Mouse (Mus musculus) splenic B cell, adult 2 months (primary cell): ENCODE data around the gene Gm48551.
A peak's percentile ranks its signal among the peaks of the same experiment; 100 is the strongest.

Experiments
- DNase-seq: peaks from one replicate; pipeline ENCODE4 v3.0.0-alpha.2; 2011; ENCODE audit warnings: low read depth, low spot score
- H3K27me3 ChIP-seq: 2 replicates; pipeline ENCODE4 v1.6.1; 2012; ENCODE audit warnings: mild to moderate bottlenecking, low read length, moderate library complexity, mixed read lengths; ENCODE audit not compliant: control insufficient read depth, poor library complexity, insufficient read depth, severe bottlenecking
- H3K36me3 ChIP-seq: 2 replicates; pipeline ENCODE4 v1.6.1; 2012; ENCODE audit warnings: mild to moderate bottlenecking, low read length, moderate library complexity, mixed read lengths; ENCODE audit not compliant: control insufficient read depth, poor library complexity, insufficient read depth, severe bottlenecking

The Gm48551 gene

GRCm38 (mm10) chr10:81383802-81384604, at the start of gene Gm48551, which contains the start of gene Dohh:
Gm48551 (plus strand) TSS chr10:81384466.
Dohh (plus strand) TSS chr10:81384428.
- no peaks in the 10 kb centered on the region for H3K27me3 ChIP-seq
- peaks cover 3% of the 10 kb centered on the region; the same call in 1 of the 2 replicates for H3K36me3 ChIP-seq
- DNase-seq: peak; percentile 99

GRCm38 (mm10) chr10:81335393-81336340, 48.6 kb upstream of the Gm48551 start:
- DNase-seq: no peak
- H3K36me3 ChIP-seq: no peaks in the 10 kb centered on the region

DNA sequence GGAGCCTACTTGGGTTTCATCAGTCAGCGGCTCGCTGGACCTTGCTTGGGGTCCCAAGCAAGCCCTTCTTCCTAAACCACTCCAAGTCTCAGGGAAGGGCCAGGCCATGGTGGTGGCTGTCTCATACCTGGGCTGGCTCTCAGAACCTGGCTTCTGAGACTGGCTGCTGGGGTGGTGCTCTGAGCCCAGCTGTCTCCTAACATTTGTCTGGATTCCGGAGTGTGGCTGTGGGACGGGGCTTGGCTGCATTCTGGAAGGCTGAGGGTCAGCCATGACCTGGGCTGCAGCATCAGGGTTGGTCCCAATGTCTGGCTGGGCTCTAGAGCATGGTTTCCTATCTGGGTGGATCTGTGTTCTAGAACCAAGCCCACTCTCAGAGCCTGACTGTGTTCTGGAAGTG, 47.7 kb upstream of the Gm48551 start:
- no peak for DNase-seq
- Histone ChIP-seq H3K36me3 (no peaks in the 10 kb centered on the region), H3K27me3 (no peaks in the 10 kb centered on the region)

More at GRCm38 (mm10) chr10:81335393-81336340, 48.6 kb upstream of the Gm48551 start:
- H3K27me3 ChIP-seq: no peaks in the 10 kb centered on the region

GRCm38 (mm10) chr10:81340551-81341332, 43.5 kb upstream of the Gm48551 start:
- H3K27me3 ChIP-seq: no peaks in the 10 kb centered on the region
- H3K36me3 ChIP-seq: no peaks in the 10 kb centered on the region
- no peak for DNase-seq

- DNase-seq: peak; percentile 78
- H3K27me3 ChIP-seq: no peaks in the 10 kb centered on the region
- no peaks in the 10 kb centered on the region for H3K36me3 ChIP-seq
Observed at GRCm38 (mm10) chr10:81341333-81341949, 42.8 kb upstream of the Gm48551 start.

GRCm38 (mm10) chr10:81342686-81343505, 41.4 kb upstream of the Gm48551 start, which contains the start of gene Gipc3:
Gipc3 (minus strand) TSS chr10:81343266.
- DNase-seq: peak; percentile 50
- Histone ChIP-seq H3K36me3 (no peaks in the 10 kb centered on the region; the same call in 1 of the 2 replicates), H3K27me3 (no peaks in the 10 kb centered on the region)

DNA sequence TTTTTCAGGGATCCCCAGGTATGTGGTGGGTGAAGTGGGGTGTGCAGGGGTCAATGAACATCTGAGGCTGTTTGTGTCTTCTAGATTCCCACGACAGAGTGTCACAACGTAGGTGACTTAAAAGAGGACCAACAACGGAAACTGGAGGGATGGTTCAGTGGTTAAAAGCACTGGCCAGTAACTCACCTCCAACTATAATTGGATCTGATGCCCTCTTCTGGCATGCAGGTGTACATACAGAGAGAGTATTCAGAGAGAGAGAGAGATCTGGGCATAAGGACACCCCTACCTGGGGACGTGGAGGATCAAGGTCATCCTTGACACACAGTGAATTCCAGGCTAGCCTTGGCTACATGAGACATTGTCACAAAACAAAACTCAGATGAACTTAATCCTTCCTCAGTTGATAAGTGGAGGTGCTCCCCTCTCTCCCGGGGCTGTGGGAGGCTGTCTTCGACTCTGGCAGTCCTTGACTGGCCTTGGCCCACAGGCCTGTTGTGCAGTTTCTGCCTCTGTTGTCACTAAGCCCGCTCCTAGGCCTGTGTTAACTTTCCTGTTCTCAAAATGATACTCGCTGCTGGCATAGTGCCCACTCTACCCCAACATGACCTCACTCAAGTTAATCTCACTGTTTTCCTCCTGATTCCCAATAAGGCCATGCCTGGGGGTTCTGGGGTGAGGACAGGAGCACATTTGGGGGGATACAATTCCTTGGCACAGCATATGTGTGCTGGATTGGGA, 39.7 kb upstream of the Gm48551 start:
- peak; percentile 79 for DNase-seq
- H3K36me3 ChIP-seq: no peaks in the 10 kb centered on the region; the same call in 1 of the 2 replicates
- no peaks in the 10 kb centered on the region for H3K27me3 ChIP-seq

DNA sequence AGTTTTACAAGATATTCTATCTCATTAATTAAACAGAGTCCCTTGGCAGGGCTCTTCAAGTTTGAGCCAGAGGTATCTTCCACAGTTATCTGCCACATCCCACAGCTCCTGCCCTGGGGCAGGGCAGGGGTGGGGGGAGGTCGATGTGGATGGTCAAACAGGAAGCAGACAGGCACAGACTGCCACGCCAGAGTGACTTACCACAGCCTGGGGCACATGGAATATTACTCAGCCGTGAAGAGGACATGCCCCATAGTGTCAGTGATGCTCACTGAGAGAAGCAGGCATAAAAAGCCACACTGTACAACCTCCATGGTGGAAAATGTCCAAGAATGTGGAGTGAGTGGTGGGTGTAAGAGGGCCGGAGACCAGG, 39.1 kb upstream of the Gm48551 start:
- DNase-seq: peak; percentile 54
- no peaks in the 10 kb centered on the region for H3K27me3 ChIP-seq

DNA sequence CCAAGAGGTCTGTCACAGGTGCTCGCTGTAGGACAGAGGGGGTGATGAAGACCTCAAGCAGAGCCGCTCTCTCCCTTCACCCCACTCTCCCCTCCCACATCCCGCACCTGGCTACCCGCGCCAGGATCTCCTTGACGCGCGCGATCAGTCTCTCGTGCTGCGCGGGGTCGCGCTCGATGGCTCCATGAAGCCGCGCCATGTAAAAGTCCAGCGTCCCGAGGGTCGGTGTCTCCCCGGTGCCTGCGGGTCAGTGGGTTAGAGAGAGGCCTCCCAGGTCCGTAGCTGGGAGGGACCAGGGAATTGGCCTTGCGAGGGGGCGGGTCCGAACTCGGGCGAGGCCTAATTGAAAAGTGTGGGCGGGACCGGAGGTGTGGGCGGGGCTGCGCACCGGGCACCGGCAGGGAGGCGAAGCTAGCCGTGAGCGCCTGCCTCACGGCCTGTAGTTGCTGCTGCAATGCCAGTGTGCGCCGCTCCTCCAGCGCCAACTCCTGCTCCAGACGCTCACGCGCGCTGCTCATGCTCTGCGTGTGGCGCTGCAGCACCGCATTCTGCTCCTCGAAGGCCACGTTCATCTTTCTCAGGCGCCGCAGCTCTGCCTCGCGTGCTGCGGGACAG, 37.7 kb upstream of the Gm48551 start:
- Histone ChIP-seq H3K36me3 (no peaks in the 10 kb centered on the region; the same call in 1 of the 2 replicates), H3K27me3 (no peaks in the 10 kb centered on the region)
- DNase-seq: peak; percentile 80

More for the DNA sequence above, 39.1 kb upstream of the Gm48551 start:
- no peaks in the 10 kb centered on the region; the same call in 1 of the 2 replicates for H3K36me3 ChIP-seq

DNA sequence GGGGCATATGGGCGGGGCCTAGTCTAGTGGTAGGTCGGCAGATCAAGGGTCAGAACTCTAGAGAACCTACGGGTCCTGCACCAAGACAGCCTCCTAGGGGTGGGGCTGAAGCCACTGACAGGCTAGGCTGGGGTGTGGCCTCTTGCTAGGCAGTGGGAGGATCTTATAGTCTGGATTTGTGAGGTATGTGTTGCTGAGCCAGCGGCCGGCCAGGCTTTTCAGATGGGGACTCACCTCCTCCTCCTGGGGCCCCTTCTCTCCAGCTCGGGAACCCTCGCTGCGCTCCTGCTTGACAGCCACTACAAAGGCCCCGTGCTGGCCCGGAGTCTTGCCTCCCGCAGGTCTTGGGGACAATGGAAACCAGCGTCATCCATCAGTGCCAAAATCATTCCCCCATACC, 35.1 kb upstream of the Gm48551 start:
- Histone ChIP-seq H3K27me3 (no peaks in the 10 kb centered on the region), H3K36me3 (no peaks in the 10 kb centered on the region; the same call in 1 of the 2 replicates)
- peak; percentile 38 for DNase-seq

- no peaks in the 10 kb centered on the region; the same call in 1 of the 2 replicates for H3K36me3 ChIP-seq
- no peaks in the 10 kb centered on the region for H3K27me3 ChIP-seq
- no peak for DNase-seq
Observed at GRCm38 (mm10) chr10:81349961-81350350, 34.3 kb upstream of the Gm48551 start.

- Histone ChIP-seq H3K36me3 (no peaks in the 10 kb centered on the region; the same call in 1 of the 2 replicates), H3K27me3 (no peaks in the 10 kb centered on the region)
- peak; percentile 99 for DNase-seq
Observed at GRCm38 (mm10) chr10:81350351-81351063, 33.8 kb upstream of the Gm48551 start, which contains the start of gene Hmg20b. Hmg20b (minus strand) TSS chr10:81350480.
